Mouse (Mus musculus): Measurements from ENCODE around the gene Spns1. TPM values are rescaled to one million over a fixed set of nuclear protein-coding genes. Genes with fewer than 3 reads are reported as not detected.
"Not testable (repeated sequence)": the region's sequence is repeated elsewhere in the genome, so short reads cannot be mapped to it uniquely, and the experiment has no call there.

Spns1 gene
- 10.4 to 11.6 TPM (median 10.7 TPM) in 3 replicates for total RNA-seq (2017)

DNA sequence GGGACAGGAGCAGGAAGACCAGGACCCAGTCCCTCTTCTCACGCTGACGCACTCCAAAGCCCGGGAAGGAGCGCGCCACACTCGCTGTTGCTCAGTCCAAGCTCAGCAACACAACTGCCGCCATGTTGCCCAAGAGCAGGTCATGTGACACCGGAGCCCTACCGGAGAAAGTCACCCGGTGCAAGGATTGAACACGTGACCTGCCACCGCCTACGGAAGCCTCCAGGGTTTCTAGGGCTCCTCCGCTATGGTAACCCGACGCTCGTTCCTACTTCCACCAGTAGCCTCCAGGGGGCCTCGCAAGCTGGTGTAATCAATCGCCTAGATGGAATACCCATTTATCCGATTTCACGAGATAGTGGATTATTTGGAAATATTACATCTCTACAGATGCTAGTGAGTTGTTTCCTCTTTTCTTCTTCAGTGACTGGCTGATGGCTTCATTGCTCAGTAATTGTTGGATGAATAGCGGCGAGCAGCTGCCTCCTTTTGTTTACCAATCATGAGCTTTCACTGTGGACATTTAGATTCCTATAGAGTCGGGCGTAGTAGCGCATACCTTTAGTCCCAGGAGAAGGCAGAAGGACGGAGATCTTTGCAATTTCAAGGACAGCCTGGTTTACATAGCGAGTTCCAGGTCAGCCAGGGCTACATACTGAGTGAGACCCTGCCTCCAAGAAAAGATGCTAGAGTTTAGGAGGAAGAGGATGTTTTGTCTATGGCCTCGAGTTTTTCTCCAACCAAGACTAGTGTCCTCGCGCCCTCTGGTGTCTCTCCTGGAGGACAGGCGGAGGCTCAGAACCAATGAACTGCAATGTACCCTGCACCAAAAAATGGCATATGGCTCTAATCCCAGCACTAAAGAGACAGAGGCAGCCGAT is at the start of gene Spns1:
Spns1 (minus strand) TSS at position 173 of the 881 bp plus-strand sequence.
- peak; percentile 96 for ATAC-seq (replicated peaks; ENCODE audit: insufficient number of reproducible peaks, low FRiP score, low TSS enrichment, poor library complexity, severe bottlenecking)

DNA sequence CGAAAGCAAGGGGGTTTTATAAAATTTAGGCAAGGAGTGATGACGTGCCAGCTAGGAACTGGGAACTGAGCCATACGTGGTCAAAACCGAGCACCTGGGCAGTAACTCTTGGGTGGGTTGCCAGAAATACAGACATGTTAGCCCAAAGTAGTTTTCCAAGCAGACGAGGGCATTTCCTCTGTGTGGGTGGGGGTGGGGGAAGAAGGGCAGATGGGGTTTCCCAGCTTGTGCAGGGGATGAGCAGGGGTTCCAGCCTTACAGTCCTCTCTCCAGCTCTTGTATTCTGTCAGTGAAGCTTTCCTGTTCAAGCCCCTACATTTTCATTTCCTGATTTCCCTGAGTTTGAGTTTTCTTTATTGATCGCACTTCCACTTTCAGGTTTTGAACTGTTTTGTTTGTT is 46.9 kb upstream of the Spns1 start:
- no peak for ATAC-seq (replicated peaks; ENCODE audit: insufficient number of reproducible peaks, low FRiP score, low TSS enrichment, poor library complexity, severe bottlenecking)

DNA sequence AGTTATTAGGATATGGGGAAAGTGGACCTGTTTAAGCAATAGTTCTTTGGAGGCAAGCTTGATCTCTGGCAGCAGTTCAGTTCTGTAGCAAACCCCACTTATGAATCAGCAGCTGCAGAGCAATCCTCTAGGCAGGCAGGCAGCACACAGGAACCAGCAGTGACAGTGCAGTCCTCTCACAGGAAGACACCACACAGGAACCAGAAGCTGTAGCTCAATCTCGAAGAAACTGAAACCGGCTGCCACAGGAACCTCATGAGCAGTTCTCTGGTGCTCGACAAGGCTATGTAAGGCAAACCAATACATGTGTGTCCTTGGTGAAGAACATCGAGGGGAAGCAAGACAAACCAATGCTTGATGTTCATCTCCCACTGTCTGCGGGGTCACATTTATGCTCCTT is 44.5 kb upstream of the Spns1 start:
- ATAC-seq (replicated peaks; ENCODE audit: insufficient number of reproducible peaks, low FRiP score, low TSS enrichment, poor library complexity, severe bottlenecking) = peak; percentile 50; the same call in 1 of the 2 replicates

DNA sequence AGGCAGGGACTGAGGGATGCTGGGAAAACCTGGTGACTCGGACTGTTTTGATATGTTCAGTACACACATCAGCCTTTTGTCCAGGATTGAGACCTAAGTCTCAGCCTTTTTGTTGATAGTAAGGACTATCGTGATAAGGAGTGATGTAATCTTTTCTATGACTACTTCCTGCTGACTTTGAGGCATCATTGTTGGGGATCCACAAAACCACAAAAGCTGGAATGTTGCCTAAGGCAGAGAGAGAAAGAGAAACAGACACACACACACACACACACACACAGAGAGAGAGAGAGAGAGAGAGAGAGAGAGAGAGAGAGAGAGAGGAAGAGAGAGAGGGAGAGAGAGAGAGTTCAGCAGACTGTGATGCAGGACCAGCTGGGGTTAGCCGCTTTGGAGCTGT is 41.2 kb upstream of the Spns1 start:
- ATAC-seq (replicated peaks; ENCODE audit: insufficient number of reproducible peaks, low FRiP score, low TSS enrichment, poor library complexity, severe bottlenecking) = no peak

DNA sequence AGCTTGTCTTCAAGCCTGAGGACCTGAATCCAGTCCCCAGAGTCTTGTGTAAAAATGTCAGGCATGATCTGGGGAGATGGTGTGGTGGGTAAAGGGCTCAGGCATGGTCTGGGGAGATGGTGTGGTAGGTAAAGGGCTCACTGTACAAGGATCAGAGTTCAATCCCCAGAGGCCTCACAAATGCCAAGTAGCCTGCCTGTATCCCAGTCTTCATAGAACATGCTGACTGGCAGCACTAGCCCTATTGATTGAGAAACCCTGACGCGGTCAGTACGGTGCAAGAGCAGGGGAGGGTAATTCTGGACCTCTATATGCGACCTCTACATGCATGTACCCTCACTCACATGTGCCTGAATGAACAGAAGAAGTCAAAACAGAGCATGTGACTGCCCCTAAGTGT is 40.4 kb upstream of the Spns1 start:
- ATAC-seq (replicated peaks; ENCODE audit: insufficient number of reproducible peaks, low FRiP score, low TSS enrichment, poor library complexity, severe bottlenecking) = no peak

DNA sequence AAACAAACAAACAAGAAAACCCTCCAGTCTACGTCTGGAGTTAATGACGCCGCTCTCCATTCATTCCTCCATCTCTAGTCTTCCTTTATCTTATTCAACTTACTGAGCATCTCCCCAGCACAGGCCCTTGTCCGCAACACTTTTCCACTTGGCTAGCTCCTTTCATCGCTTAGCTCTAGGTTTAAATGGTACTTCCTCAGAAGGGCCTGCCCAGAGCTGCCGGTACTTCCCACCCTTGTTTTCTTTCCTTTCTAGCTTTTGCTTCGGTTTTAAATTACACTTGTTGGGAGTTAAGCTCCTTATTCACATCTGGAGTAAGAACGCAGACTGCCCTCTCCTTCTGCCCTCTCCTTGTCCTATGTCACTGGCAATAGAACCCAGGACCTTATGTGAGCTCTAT is 39.8 kb upstream of the Spns1 start:
- no peak for ATAC-seq (replicated peaks; ENCODE audit: insufficient number of reproducible peaks, low FRiP score, low TSS enrichment, poor library complexity, severe bottlenecking)

DNA sequence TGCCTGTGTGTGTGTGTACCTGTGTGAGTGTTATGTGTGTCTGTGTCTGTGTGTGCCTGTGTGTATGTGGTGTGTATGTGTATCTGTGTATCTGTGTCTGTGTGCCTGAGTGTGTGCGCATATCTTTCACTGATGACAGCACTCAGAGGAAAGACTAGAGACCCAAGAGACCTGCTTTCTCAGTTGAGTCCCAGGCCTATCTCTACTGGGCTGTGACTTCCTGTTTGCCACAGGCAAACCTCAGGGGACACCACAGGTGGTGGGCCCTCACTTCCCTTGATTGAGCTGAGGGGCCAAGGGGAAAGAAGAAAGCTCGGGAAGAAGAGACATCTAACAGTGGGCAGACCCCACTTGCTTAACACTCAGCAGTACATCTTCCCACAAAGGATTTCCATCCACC is 39.4 kb upstream of the Spns1 start:
- ATAC-seq (replicated peaks; ENCODE audit: insufficient number of reproducible peaks, low FRiP score, low TSS enrichment, poor library complexity, severe bottlenecking) = peak; percentile 57

DNA sequence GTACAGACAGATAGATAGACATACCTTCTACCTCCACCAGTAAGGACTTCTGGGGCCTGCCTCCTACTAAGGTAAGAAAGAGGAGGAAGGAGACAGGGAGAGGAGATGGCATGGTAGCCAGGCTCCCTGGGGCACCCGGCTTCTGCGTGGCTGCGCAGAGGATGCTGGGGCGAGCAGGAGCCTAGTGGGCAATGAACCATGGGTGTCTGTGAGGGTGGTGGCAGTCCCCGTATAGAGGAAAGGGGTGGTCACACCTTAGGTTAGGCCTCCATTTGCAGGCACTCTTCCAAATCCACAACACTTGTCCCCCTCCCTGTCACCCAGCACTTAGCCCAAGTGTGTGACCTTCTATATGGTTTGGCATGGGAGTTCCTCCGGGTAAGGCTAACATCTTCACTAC is 37.5 kb upstream of the Spns1 start, which contains the start of gene Cd19:
Cd19 (minus strand) TSS at position 165 of the 400 bp plus-strand sequence.
- no peak for ATAC-seq (replicated peaks; ENCODE audit: insufficient number of reproducible peaks, low FRiP score, low TSS enrichment, poor library complexity, severe bottlenecking)

DNA sequence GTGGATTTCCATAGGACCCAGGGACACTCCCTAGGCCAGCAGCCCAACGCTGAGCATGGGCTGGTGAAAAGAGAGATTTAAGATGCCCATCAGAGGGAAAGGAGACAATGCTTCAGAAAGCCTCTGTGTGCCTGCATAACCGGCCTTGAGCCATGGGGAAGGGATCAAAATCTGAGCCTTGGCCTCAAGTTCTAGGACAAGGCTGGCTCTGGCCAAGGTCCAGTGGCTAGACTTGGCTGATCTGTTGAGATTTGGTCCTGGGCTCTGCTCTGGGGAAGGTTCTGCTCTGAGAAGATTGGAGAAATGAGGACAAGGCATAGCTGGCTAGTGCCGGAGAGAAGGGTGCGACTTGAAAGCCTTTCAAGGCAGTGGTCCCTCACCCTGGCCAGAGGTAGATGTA is 33.8 kb upstream of the Spns1 start:
- ATAC-seq (replicated peaks; ENCODE audit: insufficient number of reproducible peaks, low FRiP score, low TSS enrichment, poor library complexity, severe bottlenecking) = no peak

DNA sequence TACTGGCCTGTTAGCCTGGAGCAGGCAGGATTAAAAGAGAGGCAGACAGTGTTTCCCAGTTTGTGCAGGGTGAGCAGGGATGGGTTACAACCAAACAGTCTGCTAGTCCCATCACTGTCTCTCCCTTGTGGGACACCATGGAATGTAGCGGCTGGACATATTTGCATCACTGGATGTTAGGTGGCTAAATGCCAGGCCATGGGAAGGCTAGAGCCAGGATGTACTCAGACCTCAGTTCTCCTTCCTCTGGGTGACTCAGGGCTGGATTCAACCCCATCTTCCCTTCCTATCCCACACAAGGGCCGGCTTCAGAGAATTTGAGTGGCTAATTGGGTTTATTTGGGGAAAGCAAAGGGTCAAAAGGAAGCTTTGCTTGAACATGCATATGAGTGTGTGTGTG is 31.4 kb upstream of the Spns1 start:
- no peak for ATAC-seq (replicated peaks; ENCODE audit: insufficient number of reproducible peaks, low FRiP score, low TSS enrichment, poor library complexity, severe bottlenecking)

DNA sequence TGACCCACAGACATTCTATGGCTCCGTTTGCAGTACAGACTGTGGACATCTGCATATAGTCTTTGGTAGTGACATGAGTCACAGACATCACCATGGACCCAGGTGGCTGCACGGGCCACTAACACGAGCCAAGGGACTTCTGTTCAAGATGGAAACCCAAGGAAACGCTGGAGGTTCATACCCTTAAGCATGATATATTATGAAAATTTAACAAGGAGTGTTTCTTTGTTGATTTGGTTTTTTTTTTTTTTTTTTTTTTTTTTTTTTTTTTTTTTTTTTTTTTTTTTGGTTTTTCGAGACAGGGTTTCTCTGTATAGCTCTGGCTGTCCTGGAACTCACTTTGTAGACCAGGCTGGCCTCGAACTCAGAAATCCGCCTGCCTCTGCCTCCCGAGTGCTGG is 25.3 kb upstream of the Spns1 start:
- not testable (repeated sequence) for ATAC-seq (replicated peaks; ENCODE audit: insufficient number of reproducible peaks, low FRiP score, low TSS enrichment, poor library complexity, severe bottlenecking)

DNA sequence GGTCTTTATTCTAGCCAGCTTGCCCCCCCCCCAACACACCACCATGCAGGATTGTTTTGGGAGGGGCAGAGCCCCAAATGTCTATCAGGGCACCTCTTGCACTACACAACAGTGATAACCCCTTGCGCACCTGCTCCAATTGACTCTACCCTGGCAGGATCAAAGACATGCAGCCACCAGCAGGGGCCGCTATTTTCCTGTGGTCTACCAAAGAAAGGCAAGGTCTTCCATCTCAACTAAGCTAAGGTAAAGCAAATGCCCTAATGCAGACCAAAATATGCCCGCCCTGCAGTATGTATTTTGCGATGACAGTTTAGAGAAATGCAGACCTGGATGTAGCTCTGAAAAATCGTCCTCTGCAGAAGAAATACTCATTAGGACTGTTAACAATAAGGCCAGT is 22.3 kb upstream of the Spns1 start:
- ATAC-seq (replicated peaks; ENCODE audit: insufficient number of reproducible peaks, low FRiP score, low TSS enrichment, poor library complexity, severe bottlenecking) = peak; percentile 44

DNA sequence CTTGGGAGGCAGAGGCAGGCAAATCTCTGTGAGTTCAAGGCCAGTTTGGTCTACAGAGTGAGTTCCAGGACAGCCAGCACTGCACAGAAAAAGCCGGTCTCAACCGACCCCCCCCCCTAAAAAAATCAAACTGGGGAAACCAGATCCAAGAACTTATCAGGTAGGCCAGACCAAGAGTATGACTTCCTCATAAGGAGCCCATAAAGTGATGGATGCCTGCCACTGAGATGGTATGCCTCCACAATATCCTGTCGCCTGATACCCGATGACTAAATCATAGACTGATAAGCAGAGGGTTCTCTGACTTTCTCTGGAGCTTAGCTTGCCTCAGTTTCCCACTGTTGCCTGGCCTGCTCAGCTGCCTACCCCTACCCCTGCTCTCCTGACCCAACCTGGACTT is 20.6 kb upstream of the Spns1 start:
- no peak for ATAC-seq (replicated peaks; ENCODE audit: insufficient number of reproducible peaks, low FRiP score, low TSS enrichment, poor library complexity, severe bottlenecking)

DNA sequence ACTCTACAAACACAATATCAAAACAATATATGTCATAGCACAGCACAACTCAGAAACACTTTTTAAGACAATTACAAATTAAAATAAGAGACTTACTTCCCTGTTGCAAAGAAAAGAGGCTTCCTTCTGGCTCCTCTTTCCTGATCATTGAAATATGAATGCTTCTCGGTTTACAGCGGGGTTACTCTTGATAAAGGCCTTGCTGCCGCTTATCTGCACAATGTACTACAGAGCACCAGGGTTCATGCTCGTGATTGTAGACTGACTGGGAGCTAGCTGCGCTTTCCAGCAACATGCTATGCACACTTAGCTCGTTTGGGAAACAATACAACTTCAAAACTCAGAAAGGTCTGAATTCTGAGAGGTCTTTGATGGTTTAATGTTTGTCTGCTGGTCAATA is 20.0 kb upstream of the Spns1 start:
- ATAC-seq (replicated peaks; ENCODE audit: insufficient number of reproducible peaks, low FRiP score, low TSS enrichment, poor library complexity, severe bottlenecking) = no peak

DNA sequence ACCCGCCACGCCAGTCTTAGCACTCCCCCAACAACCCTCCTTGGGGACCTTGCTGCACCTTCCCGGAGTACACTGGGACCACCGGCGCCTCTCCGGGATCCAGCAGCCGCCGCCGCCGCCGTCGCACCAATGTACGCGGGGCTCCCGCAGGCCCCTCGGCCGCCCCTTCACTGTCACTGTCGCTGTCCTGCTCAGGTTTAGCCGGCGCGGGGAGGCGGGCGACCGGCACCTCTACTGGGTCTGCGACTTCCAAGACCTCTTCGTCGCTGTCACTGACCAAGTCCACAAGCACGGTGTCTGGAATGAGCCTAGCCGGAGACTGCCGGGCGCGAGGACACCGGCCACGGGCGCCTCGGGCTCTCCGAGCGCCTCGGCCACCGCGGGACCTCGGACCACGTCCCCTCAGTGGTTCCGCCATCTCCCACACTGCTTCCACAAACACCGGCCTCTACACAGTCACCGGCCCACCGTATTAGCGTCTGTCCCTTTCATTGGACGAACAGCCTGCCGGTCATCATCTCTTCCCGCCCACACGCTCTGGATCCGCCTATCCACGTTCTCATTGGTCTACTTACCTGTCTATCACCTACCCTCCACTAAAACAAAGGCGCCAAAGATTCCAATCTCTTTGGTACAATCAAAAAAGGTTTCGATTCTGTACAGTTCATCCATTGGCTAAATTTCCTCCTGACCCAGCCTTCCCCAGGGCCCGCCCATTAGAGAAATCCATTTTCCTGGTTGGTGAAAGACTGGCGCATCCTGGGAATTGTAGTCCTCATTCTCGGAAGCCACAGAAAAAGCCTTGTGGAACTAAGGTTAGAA is 19.3 kb upstream of the Spns1 start, which contains the start of gene Nfatc2ip:
Nfatc2ip (minus strand) TSS at position 440 of the 822 bp plus-strand sequence.
- peak; percentile 99 for ATAC-seq (replicated peaks; ENCODE audit: insufficient number of reproducible peaks, low FRiP score, low TSS enrichment, poor library complexity, severe bottlenecking)

DNA sequence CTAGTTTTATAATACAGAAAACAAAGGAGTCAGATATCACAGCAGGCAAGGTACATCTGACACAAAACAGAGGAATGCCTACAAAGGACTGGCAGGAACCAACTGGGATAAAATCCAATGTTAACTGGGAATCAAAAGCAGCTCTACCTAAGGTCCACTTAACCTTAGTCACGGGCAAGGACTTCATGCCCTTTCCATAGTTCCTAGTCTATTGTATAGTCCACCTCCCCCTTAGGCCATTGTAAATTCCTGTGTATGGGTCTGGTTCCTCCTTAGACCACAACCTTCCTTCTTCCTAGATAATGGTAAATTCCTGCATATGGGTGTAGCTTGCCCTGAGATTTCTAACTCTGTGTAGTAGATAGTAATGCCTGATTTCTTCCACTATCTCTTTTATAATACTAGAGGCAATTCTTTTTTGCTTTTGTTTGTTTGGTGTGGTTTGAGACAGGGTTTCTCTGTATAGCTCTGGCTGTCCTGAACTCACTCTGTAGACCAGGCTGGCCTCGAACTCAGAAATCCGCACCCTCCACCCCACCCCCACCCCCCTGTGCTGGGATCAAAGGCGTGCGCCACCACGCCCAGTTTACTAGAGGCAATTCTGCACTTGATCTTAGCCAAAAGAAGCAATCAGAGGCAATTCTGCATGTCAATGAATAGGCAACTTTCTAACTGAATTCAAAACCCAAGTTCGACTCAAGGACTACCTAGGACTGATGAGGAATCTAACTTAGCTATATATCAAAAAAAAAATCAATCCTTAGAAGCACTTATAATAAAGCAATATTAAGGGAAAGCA is 15.0 kb upstream of the Spns1 start:
- ATAC-seq (replicated peaks; ENCODE audit: insufficient number of reproducible peaks, low FRiP score, low TSS enrichment, poor library complexity, severe bottlenecking) = not testable (repeated sequence)

DNA sequence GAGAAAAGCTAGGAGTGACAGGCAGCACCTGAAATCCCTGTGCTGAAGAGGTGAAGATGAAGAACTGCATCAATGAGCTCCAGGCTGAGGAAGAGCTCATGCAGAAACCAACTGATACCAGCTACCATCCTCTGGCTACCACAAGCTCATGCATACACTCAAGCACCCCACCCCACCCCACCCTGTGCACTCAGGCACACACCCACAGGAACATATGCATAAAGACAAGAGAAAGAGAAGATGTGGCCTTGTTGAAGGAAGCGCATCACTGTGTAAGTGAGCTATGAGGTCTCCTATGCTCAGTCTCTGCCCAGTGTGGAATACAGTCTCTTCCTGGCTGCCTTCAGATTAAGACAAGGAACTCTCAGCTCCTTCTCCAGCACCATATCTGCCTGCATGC is 10.9 kb upstream of the Spns1 start:
- no peak for ATAC-seq (replicated peaks; ENCODE audit: insufficient number of reproducible peaks, low FRiP score, low TSS enrichment, poor library complexity, severe bottlenecking)

DNA sequence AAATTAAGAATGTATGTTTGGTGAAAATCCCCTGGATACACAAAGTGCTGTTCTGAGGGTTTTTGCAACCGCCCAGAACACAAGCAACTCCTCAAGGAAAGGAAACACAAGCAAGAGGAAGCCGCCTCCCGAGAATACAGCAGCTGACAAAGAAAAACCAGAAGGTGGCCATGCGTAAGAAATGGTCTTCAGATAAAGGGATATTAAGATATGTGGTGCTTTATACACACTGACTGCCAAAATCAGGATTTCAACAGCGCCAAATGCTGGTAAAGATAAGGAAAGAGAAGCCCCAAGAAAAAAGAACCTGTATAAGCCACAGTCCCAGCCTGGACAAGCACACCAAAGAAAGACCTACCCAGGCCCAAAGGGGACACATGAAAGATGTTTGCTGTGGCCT is 6.3 kb upstream of the Spns1 start:
- no peak for ATAC-seq (replicated peaks; ENCODE audit: insufficient number of reproducible peaks, low FRiP score, low TSS enrichment, poor library complexity, severe bottlenecking)

DNA sequence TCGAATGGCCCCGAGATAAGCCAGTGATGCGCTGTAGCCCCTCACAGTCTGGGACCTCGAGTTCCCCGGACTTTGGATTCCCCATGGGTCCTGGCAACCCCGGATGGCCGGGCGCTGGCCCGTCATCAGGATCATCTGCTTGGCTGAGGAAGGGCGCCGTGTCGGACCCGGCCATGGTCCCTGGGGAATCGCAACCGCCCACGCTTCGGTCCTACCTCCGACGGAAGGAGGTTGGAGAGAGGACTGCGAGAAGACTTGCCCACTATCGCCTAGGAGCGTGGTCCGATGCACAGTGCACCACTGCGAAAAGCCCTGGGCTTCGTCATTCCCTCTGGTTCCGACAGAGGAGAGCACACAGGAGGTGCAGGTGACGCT is 360 bp downstream of the Spns1 start:
- no peak for ATAC-seq (replicated peaks; ENCODE audit: insufficient number of reproducible peaks, low FRiP score, low TSS enrichment, poor library complexity, severe bottlenecking)
